Mouse (Mus musculus) hindbrain, postnatal 0 days (tissue): ENCODE measurements around the gene Slc24a3. TPM values are rescaled to one million over a fixed set of nuclear protein-coding genes. Genes with fewer than 3 reads are reported as not detected.

Experiments used
- ATAC-seq: fragments of 200-750 bp; cut with Nextera tagmentation; 2 replicates; pipeline ENCODE4 v1.8.0; 2017; ENCODE audit warnings: mild to moderate bottlenecking, moderate TSS enrichment, moderate library complexity
- DNase-seq: peaks from one replicate; pipeline ENCODE4 v3.0.0-alpha.2; 2015; ENCODE audit warnings: low spot score
- H3K27ac ChIP-seq: fragments of 300-500 bp; sonication (generic); 2 replicates; pipeline ENCODE4 v1.5.1; 2014; ENCODE audit warnings: mild to moderate bottlenecking
- H3K27me3 ChIP-seq: fragments of 300-500 bp; sonication (generic); 2 replicates; pipeline ENCODE4 v1.6.1; 2014; ENCODE audit warnings: low read length, mixed read lengths; ENCODE audit not compliant: insufficient read depth
- H3K36me3 ChIP-seq: fragments of 300-500 bp; sonication (generic); 2 replicates; pipeline ENCODE4 v1.6.1; 2014; ENCODE audit warnings: low read length, mixed read lengths; ENCODE audit not compliant: insufficient read depth
- H3K4me1 ChIP-seq: fragments of 300-500 bp; sonication (generic); 2 replicates; pipeline ENCODE4 v1.6.1; 2014; ENCODE audit warnings: antibody characterized with exemption, low read length, mixed read lengths; ENCODE audit not compliant: insufficient read depth
- H3K4me2 ChIP-seq: fragments of 300-500 bp; sonication (generic); 2 replicates; pipeline ENCODE4 v1.6.1; 2014; ENCODE audit warnings: low read depth, mild to moderate bottlenecking, low read length, moderate library complexity, mixed read lengths
- H3K4me3 ChIP-seq: fragments of 300-500 bp; sonication (generic); 2 replicates; pipeline ENCODE4 v1.5.1; 2014; ENCODE audit warnings: low read length
- H3K9ac ChIP-seq: fragments of 300-500 bp; sonication (generic); replicated peaks from 2 replicates; pipeline ENCODE4 v1.6.1; 2014; ENCODE audit warnings: mild to moderate bottlenecking, low read length, moderate library complexity, mixed read lengths
- H3K9me3 ChIP-seq: fragments of 300-500 bp; sonication (generic); 2 replicates; pipeline ENCODE4 v1.6.1; 2016; ENCODE audit warnings: low read length, mixed read lengths
- CTCF ChIP-seq: IDR thresholded peaks from 2 replicates; pipeline ENCODE4 v1.5.1; 2016; ENCODE audit warnings: antibody characterized with exemption, control low read depth, low read depth
- WGBS: fragments of 180-500 bp; shearing (Covaris S2); extraction: QIAGEN DNeasy Blood & Tissue Kit; methylation state at CpG from one replicate; pipeline ENCODE4 v1.1.7; 2014; 5-methylcytosine and 5-hydroxymethylcytosine counted together
- polyA plus RNA-seq: library from polyadenylated mRNA; unstranded; fragments of >200 nt; fragmentation: Nextera tagmentation; extraction: Ambion mirVana; gene quantifications from 2 replicates; pipeline ENCODE4 v1.2.1, GENCODE M21; 2015
- total RNA-seq: library from RNA; depleted of rRNA; stranded (reverse); fragments of >200 nt; gene quantifications from 2 replicates; pipeline ENCODE4 v1.2.3, GENCODE M21; 2014

The Slc24a3 gene
- total and polyA plus RNA-seq, 2 experiments from 2014 or later = 28.5 to 63.3 TPM

GRCm38 (mm10) chr2:145523381-145523780 lies 355.8 kb downstream of the Slc24a3 start:
- Histone ChIP-seq H3K27ac (no peak overlapping the region), H3K4me2 (no peak overlapping the region), H3K36me3 (no peaks in the 10 kb centered on the region), H3K9ac (no peak overlapping the region), H3K4me1 (peaks cover 19% of the 10 kb centered on the region; the same call in 1 of the 2 replicates), H3K4me3 (no peak overlapping the region), H3K9me3 (no peaks in the 10 kb centered on the region), H3K27me3 (no peaks in the 10 kb centered on the region)
- TF ChIP-seq CTCF = no peak
- WGBS = 90% methylated on average over 4 of the region's 4 CpGs
- no peak for DNase-seq
- no peak for ATAC-seq

GRCm38 (mm10) chr2:145527151-145527550 lies 359.6 kb downstream of the Slc24a3 start:
- Histone ChIP-seq H3K27me3 (no peaks in the 10 kb centered on the region), H3K9ac (no peak overlapping the region), H3K27ac (no peak overlapping the region), H3K36me3 (no peaks in the 10 kb centered on the region), H3K4me2 (no peak overlapping the region), H3K4me3 (no peak overlapping the region), H3K4me1 (0 out of 2 replicates have a peak, but pooled peaks cover 2% of the 10 kb centered on the region), H3K9me3 (no peaks in the 10 kb centered on the region)
- ATAC-seq = no peak
- DNase-seq = no peak
- 85% methylated on average over 1 of the region's 1 CpGs for WGBS
- no peak for TF ChIP-seq CTCF

- Histone ChIP-seq H3K27ac (peak overlapping the region; percentile 66; the same call in 1 of the 2 replicates), H3K4me3 (no peak overlapping the region), H3K9ac (no peak overlapping the region), H3K4me1 (no peaks in the 10 kb centered on the region), H3K9me3 (no peaks in the 10 kb centered on the region), H3K36me3 (no peaks in the 10 kb centered on the region), H3K27me3 (no peaks in the 10 kb centered on the region), H3K4me2 (no peak overlapping the region)
- peak; percentile 84 for ATAC-seq
- WGBS = 61% methylated on average over 4 of the region's 4 CpGs
- DNase-seq = peak; percentile 54
- TF ChIP-seq CTCF = no peak
These were observed 363.4 kb downstream of the Slc24a3 start for GRCm38 (mm10) chr2:145530941-145531353.

DNA sequence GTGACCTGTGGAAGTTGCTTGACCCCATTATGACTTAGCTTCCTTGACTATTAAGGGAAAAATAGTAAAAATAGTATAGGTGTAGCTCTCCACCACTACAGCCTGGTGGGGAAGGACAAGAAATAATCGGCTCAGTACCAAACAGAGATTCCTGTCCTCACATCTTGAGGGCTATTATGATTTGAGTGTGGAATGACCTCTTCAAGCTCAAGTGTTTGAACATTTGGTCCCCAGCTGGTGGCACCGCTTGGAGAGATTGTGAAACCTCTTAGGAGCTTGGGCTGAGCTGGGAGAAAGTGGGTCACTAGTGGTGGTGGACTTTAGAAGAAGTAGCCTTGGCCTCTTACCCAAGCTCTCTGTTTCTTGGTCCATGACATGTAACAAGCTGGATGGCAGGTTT lies 365.5 kb downstream of the Slc24a3 start:
- DNase-seq (no peak), ATAC-seq (no peak)
- Histone ChIP-seq H3K9me3 (no peaks in the 10 kb centered on the region), H3K4me1 (0 out of 2 replicates have a peak, but pooled peaks cover 6% of the 10 kb centered on the region), H3K36me3 (no peaks in the 10 kb centered on the region), H3K4me2 (no peak overlapping the region), H3K27ac (no peak overlapping the region), H3K27me3 (no peaks in the 10 kb centered on the region), H3K9ac (no peak overlapping the region), H3K4me3 (no peak overlapping the region)
- WGBS = 88% methylated on average over 2 of the region's 2 CpGs
- TF ChIP-seq CTCF = no peak

DNA sequence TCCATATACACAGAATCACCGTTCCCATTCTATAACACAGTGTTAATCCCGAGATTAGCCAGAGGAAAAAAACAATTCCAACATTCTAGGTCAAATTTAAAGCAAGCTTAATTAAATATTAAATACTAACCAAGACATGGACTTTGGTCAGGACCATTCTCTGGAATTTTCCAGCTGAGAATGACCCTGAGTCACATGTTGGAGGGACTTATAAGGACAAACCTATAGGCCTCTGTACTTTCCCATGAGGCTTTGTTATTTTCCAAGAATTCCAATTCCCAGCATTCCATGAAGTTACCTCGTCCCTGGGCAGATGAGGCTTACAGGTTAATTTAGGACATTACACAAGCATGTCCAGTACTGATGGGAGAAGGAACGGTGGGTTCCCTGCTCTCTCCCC lies 367.8 kb downstream of the Slc24a3 start:
- Histone ChIP-seq H3K4me2 (no peak overlapping the region), H3K27me3 (no peaks in the 10 kb centered on the region), H3K9me3 (no peaks in the 10 kb centered on the region), H3K36me3 (no peaks in the 10 kb centered on the region), H3K27ac (no peak overlapping the region), H3K4me1 (0 out of 2 replicates have a peak, but pooled peaks cover 6% of the 10 kb centered on the region), H3K9ac (no peak overlapping the region), H3K4me3 (no peak overlapping the region)
- no peak for TF ChIP-seq CTCF
- no peak for DNase-seq
- WGBS = 96% methylated on average over 4 of the region's 4 CpGs
- no peak for ATAC-seq

GRCm38 (mm10) chr2:145535774-145536173 lies 368.2 kb downstream of the Slc24a3 start:
- Histone ChIP-seq H3K9me3 (no peaks in the 10 kb centered on the region), H3K27me3 (no peaks in the 10 kb centered on the region), H3K4me2 (no peak overlapping the region), H3K4me1 (0 out of 2 replicates have a peak, but pooled peaks cover 6% of the 10 kb centered on the region), H3K4me3 (no peak overlapping the region), H3K9ac (no peak overlapping the region), H3K27ac (no peak overlapping the region), H3K36me3 (no peaks in the 10 kb centered on the region)
- no peak for TF ChIP-seq CTCF
- ATAC-seq (no peak), DNase-seq (no peak)
- WGBS = 83% methylated on average over 4 of the region's 4 CpGs

DNA sequence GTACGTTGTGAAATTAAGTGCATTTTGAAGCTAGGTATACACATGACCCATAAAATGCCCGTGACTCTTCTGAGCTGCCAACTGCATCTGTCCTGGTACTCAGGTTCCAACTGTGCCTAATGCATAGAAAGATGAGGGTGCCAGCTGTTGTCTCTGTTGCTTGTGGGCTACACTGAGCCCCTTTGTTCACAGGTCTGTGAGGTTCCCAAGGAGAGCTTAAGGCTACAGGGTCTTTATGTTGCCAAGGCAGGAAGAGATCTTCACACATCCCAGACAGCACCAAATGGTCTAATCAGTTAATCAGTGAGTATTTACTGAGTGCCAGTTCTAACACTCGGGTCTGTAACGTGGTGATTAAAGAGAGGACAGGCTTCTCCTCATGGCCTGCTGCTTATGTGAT lies 369.4 kb downstream of the Slc24a3 start:
- ATAC-seq (peak; percentile 75), DNase-seq (peak; percentile 54)
- H3K36me3 ChIP-seq = no peaks in the 10 kb centered on the region
- 0 out of 2 replicates have a peak overlapping the region, but pooled peaks have one; percentile 48 for H3K27ac ChIP-seq
- no peaks in the 10 kb centered on the region for H3K9me3 ChIP-seq
- no peak overlapping the region for H3K9ac ChIP-seq
- 0 out of 2 replicates have a peak, but pooled peaks cover 6% of the 10 kb centered on the region for H3K4me1 ChIP-seq
- H3K27me3 ChIP-seq = no peaks in the 10 kb centered on the region
- WGBS = 35% methylated on average over 4 of the region's 4 CpGs
- no peak overlapping the region for H3K4me2 ChIP-seq
- no peak for TF ChIP-seq CTCF
- H3K4me3 ChIP-seq = no peak overlapping the region
